Mouse (Mus musculus): ENCODE results near the gene Cmtm2a.

- TF ChIP-seq CTCF (IDR thresholded peaks at IDR 0.05; ENCODE audit: control insufficient read depth, insufficient read depth, insufficient replicate concordance, low read depth, low read length) = no peak
- no peak for TF ChIP-seq POLR2A (IDR thresholded peaks at IDR 0.05; ENCODE audit: control insufficient read depth, low read depth, low read length)
Observed at GRCm38 (mm10) chr8:104246621-104247020, 46.4 kb downstream of the Cmtm2a start.

Data from testis, adult 2 months (tissue).